Mouse (Mus musculus) liver, postnatal 0 days (tissue): ENCODE results near the gene Enkur.

Experiments used
- CTCF ChIP-seq: sonication (generic); IDR thresholded peaks from 2 replicates; pipeline ENCODE4 v1.5.1; 2016; ENCODE audit warnings: antibody characterized with exemption, low read depth
- EP300 ChIP-seq: IDR thresholded peaks from 2 replicates; pipeline ENCODE4 v1.6.1; 2016; ENCODE audit warnings: antibody characterized with exemption, low read depth, mild to moderate bottlenecking

- no peak for TF ChIP-seq EP300
- no peak for TF ChIP-seq CTCF
Observed at GRCm38 (mm10) chr2:21182811-21183210, 22.4 kb downstream of the Enkur start.
